Mouse (Mus musculus) 3T3-L1 (cell line): ENCODE measurements around the gene Rhox6.
"Not testable (repeated sequence)": the region's sequence is repeated elsewhere in the genome, so short reads cannot be mapped to it uniquely, and the experiment has no call there.

ENCODE experiments used
- DNase-seq: peaks from one replicate; pipeline ENCODE4 v3.0.0-alpha.2; 2015; ENCODE audit warnings: low read depth, low spot score

The Rhox6 gene

GRCm38 (mm10) chrX:37826610-37827009, at the start of gene Rhox6:
Rhox6 (plus strand) TSS chrX:37826910.
- not testable (repeated sequence) for DNase-seq

GRCm38 (mm10) chrX:37807286-37808080, 19.2 kb upstream of the Rhox6 start:
- peak; percentile 40 for DNase-seq

GRCm38 (mm10) chrX:37809396-37809795, 17.3 kb upstream of the Rhox6 start:
- peak; percentile 22 for DNase-seq

DNA sequence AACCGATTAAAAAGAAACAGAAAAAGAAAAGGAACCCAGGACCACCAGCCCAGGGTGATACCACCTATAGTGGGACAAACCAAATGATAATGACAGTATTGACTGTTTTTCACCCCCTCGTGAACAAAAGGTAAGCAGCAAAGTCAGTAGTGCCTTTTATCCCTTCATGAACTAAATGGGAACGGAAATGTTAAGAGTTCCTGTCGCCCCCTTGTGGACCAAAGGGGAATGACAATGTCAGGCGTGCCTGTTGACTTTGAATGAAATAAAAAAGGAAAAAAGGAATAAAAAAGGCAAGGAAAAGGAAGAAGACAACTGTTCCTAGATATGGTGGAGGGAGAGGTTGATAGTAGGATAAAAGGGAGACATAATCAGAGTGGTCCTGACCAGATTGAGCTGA, 15.5 kb upstream of the Rhox6 start:
- DNase-seq, result peak; percentile 72

DNA sequence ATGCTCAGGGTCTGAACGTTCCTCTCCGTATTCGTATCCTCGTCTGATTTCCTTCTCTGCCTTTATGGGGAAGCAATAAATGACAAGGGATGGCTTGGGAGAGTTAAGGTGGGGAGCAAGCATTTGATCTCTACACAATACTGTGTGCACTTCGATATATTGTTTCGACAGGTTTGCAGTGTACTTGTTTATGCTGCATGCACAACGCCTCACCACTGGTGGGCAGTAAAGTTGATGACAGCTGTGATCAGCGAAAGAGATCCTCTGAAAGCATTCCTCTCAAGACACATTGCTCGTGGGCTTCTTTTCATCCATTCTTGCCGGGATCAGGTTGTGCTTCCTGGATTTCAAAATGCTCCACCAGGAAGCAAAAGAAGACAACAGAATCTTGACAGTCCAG, 11.0 kb upstream of the Rhox6 start:
- no peak for DNase-seq

DNA sequence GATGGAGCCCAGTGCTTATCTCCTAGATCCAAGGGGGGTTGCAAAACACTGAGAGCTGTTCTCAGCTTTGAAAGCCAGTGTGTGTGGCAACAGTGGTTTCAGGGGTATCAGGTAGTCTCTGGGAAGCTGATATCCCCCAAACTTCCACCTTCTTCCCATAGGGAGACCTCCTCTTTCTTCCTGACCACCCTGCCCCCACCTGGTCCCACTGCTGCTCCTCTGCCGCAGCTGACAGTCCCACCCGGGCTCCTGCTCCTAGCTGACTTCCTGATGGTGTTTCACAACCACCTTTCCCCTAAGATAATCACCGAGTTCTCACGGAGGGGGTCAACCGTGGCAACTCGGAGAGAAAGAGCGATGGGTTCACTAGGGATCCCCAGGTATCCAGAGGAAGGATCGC, 4.7 kb downstream of the Rhox6 start, which contains the start of gene Rhox7a:
Rhox7a (plus strand) TSS at position 301 of the 400 bp plus-strand sequence.
- DNase-seq, result not testable (repeated sequence)

DNA sequence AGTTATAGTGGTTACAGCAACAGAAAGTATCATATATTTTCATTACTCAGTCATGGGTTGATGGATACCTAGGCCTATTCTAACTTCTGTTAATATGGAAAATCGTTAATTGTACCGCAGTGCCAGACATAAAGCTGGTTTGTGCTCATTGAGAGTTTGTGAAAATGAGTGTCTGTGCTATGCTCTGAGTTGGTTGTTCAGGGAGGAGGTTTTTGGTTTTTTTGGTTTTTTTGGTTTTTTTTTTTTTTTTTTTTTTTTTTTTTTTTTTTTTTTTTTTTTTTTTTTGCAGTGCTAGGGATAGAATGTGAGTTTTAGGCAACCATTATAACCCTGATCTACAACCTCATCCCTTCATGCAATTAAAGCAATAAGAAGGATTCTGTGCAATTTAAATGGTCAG, 44.9 kb downstream of the Rhox6 start:
- DNase-seq, result no peak

DNA sequence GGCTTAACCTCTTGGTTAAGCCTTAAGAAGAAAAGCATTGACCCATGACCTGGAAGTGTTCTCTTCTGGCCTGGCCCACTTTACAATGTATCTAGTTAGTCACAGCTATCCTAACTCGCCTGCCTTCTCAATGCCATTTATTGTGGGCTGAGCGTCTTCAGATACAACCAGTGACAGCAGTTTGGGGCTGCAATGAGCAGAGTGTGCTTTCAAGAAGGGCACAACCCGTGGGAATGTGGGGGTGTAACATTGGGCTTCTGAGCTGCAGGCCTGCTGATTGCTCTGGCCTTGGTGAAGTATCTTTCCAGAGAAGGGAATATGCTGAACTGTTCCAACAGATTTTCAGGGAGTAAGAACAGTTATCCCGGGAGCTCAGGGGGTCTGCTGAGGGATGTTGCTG, 52.1 kb downstream of the Rhox6 start, which contains the start of gene Rhox8:
Rhox8 (minus strand) TSS at position 101 of the 400 bp plus-strand sequence.
- no peak for DNase-seq
